Mouse (Mus musculus) kidney, postnatal 10 days (tissue): ENCODE measurements at regions not wholly inside any gene's neighbourhood (a gene's known extent, or its start where the extent isn't known, plus 50 kb on each side); places are given as distances from the start of the nearest gene placed in this dataset.

Experiments used
- DNase-seq: peaks from one replicate; pipeline ENCODE4 v3.0.0; 2021; ENCODE audit warnings: mixed read lengths

DNA sequence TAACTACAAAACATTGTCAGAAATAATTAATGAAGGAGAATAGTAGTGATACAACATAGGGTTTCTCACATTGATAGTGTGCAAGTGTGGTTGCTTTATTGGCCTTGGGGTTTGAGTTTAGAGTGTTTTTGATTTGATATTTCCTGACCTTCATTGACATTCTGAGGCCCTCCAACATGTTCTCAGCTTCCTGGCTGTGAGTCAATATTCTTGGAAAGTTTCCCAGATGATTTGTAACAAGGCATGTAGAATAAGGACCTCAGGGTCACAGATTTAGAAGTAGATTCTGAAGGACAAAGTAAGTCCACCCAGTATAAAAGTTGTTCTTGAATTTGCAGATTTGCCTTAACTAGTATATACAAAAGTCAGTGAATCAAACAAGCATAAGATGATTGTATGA, 969.7 kb upstream of the Pcdh9 start:
- DNase-seq: no peak

- DNase-seq: no peak
These were observed 978.5 kb upstream of the Pcdh9 start for GRCm38 (mm10) chr14:94869011-94869410.

GRCm38 (mm10) chr14:94886054-94886453, 995.0 kb upstream of the 4921530L21Rik start:
- DNase-seq: no peak

- DNase-seq: no peak
These were observed 985.7 kb upstream of the 4921530L21Rik start for GRCm38 (mm10) chr14:94895261-94895769.

GRCm38 (mm10) chr14:94898667-94899281, 982.3 kb upstream of the 4921530L21Rik start:
- no peak for DNase-seq

DNA sequence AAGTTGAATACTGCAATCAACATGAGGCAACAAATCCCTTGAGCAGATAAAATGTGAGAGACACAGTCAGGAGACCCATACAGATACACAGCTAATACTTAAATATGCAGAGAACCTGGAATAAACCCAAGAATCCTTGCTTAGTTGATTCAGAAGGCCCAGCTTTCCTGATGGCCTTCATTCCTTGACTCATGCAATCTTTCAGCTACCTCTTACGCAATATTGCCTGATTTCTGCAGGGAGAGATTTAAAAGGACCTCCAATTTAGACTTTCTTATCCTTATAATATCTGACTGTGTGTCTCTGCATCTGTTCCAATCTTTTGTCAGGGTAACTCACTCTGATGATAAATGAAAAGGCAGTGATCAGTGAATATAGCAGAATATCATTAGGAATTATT, 968.7 kb upstream of the 4921530L21Rik start:
- DNase-seq: no peak

GRCm38 (mm10) chr14:94941416-94941815, 939.6 kb upstream of the 4921530L21Rik start:
- DNase-seq: peak; percentile 15
